Comparison of ENCODE assay signal across 8 mouse cellular contexts in genomic region chr1:155810616-155811015, GRCm38 (mm10). TPM values are rescaled to one million over a fixed set of nuclear protein-coding genes. Genes with fewer than 3 reads are reported as not detected.
DNase-seq lines count a peak whose midpoint lies in the region; ATAC-seq and TF ChIP-seq lines count a peak whose summit lies in the region.

No protein-coding gene starts in this region.

- peak overlapping the region; percentile 74 for H3K27ac ChIP-seq in gastrocnemius, adult 2 months
- no peak overlapping the region for H3K27ac ChIP-seq in hindbrain, embryonic 14.5 days

- 0 out of 2 replicates have a peak overlapping the region, but pooled peaks have one; percentile 9 for H3K4me2 ChIP-seq in hindbrain, embryonic 14.5 days (replicated peaks)

- 0 out of 2 replicates have a peak, but pooled peaks cover 7% of the 10 kb centered on the region for H3K4me1 ChIP-seq in hindbrain, embryonic 14.5 days (replicated peaks; ENCODE audit: control insufficient read depth, insufficient read depth, low read length)

- TF ChIP-seq CTCF in gastrocnemius, adult 2 months (IDR thresholded peaks at IDR 0.05) = no peak

- H3K4me3 ChIP-seq in gastrocnemius, adult 2 months = peak overlapping the region; percentile 50
- H3K4me3 ChIP-seq in hindbrain, embryonic 14.5 days (replicated peaks; ENCODE audit: low read length) = no peak overlapping the region

- no peak for DNase-seq in gastrocnemius, adult 2 months
- DNase-seq in gastrocnemius, postnatal 4 days (ENCODE audit: low spot score in 2 of 2) = no peak
- DNase-seq in adipocyte (ENCODE audit: low spot score) = peak; percentile 65
- no peak for DNase-seq in hindbrain, embryonic 14.5 days (ENCODE audit: low spot score)
- peak; percentile 25 for DNase-seq in lung, postnatal 14 days
- no peak for DNase-seq in cerebellum, postnatal 14 days
- DNase-seq in cerebellum, postnatal 25 days = no peak

- no peaks in the 10 kb centered on the region for H3K27me3 ChIP-seq in hindbrain, embryonic 14.5 days (ENCODE audit: control insufficient read depth, insufficient read depth, low read length)

- 57% methylated on average over 7 of the region's 7 CpGs for WGBS in hindbrain, embryonic 14.5 days

- no peaks in the 10 kb centered on the region for H3K36me3 ChIP-seq in hindbrain, embryonic 14.5 days (replicated peaks; ENCODE audit: control insufficient read depth, insufficient read depth)

- H3K9me3 ChIP-seq in hindbrain, embryonic 14.5 days (ENCODE audit: control insufficient read depth, low read length) = no peaks in the 10 kb centered on the region

- intact Hi-C loops in gastrocnemius, adult 2 months (cut with DNase I) = no loop called here

- ATAC-seq in hindbrain, embryonic 14.5 days (ENCODE audit: low FRiP score) = no peak
- ATAC-seq in inflammation-experienced regulatory T-cells, adult 6 months = no peak

- H3K9ac ChIP-seq in hindbrain, embryonic 14.5 days = no peak overlapping the region

RNA-seq across cellular contexts. Expression of gene Qsox1, which starts 2.1 kb away (rescaled TPM):
- 10 to 100 TPM; 21.7 to 22.0 TPM for total RNA-seq in gastrocnemius, adult 2 months (2021)
- 10 to 100 TPM; 55.3 to 59.9 TPM for total RNA-seq in gastrocnemius, postnatal 4 days (2021)
- polyA plus RNA-seq in hindbrain, embryonic 14.5 days (2014; fragmentation: Nextera tagmentation; extraction: Ambion mirVana) = 10.0 and 12.0 TPM in 2 replicates
- polyA plus RNA-seq in inflammation-experienced regulatory T-cells, adult 6 months (2017; shearing (Covaris generic)) = 10 to 100 TPM; 39.2 to 46.8 (median 44.1) TPM

RNA-seq across cellular contexts. Expression of gene Lhx4, which starts 59.1 kb away (rescaled TPM):
- total RNA-seq in gastrocnemius, adult 2 months (2021) = not detected
- not detected for total RNA-seq in gastrocnemius, postnatal 4 days (2021)
- 3.4 TPM in 2 replicates for polyA plus RNA-seq in hindbrain, embryonic 14.5 days (2014; fragmentation: Nextera tagmentation; extraction: Ambion mirVana)
- polyA plus RNA-seq in inflammation-experienced regulatory T-cells, adult 6 months (2017; shearing (Covaris generic)) = not detected

Comparison
In these comparisons a context has a peak if more than half of its experiments do, and no peak if none do; other contexts are left out.
1. DNase-seq: peak in adipocyte (single experiment) and lung, postnatal 14 days (single experiment); none in gastrocnemius, adult 2 months (single experiment), gastrocnemius, postnatal 4 days (0 of 2), hindbrain, embryonic 14.5 days (single experiment), cerebellum, postnatal 14 days (0 of 2) and cerebellum, postnatal 25 days (0 of 2).